Mouse (Mus musculus): ENCODE results near the gene Rhoa. TPM values are rescaled to one million over a fixed set of nuclear protein-coding genes. Genes with fewer than 3 reads are reported as not detected.

The Rhoa gene
- polyA plus RNA-seq, 1 experiment from 2014 or later, result 236 TPM

- H3K27me3 ChIP-seq (ENCODE audit: control insufficient read depth, insufficient read depth, low read length), result no peaks in the 10 kb centered on the region
- ATAC-seq (ENCODE audit: insufficient read depth, low FRiP score, low TSS enrichment) (peak; percentile 83), DNase-seq (ENCODE audit: low spot score) (peak; percentile 70)
- peaks cover 7% of the 10 kb centered on the region for H3K4me1 ChIP-seq (ENCODE audit: control insufficient read depth, insufficient read depth, low read length)
- H3K27ac ChIP-seq (ENCODE audit: low read depth, low read length), result peak within 1 kb of the TSS; percentile 34; the same call in 1 of the 2 replicates
- peak within 1 kb of the TSS; percentile 52 for H3K4me2 ChIP-seq (ENCODE audit: low read depth)
- no peaks in the 10 kb centered on the region for H3K9me3 ChIP-seq (ENCODE audit: control insufficient read depth, low read length)
- H3K9ac ChIP-seq (ENCODE audit: low read length), result peak within 1 kb of the TSS; percentile 55
- 22% methylated on average over 18 of the region's 18 CpGs for WGBS
- H3K36me3 ChIP-seq (ENCODE audit: control insufficient read depth, insufficient read depth, low read length), result no peaks in the 10 kb centered on the region
- H3K4me3 ChIP-seq (ENCODE audit: low read depth, low read length), result peak within 1 kb of the TSS; percentile 34
Observed at GRCm38 (mm10) chr9:108296453-108297355, 9.2 kb upstream of the Rhoa start, which contains the start of gene Amt. TSS of gene Amt (plus strand) at chr9:108296853.

- H3K27ac ChIP-seq (ENCODE audit: low read depth, low read length), result no peak overlapping the region
- ATAC-seq (ENCODE audit: insufficient read depth, low FRiP score, low TSS enrichment), result no peak
- H3K4me1 ChIP-seq (ENCODE audit: control insufficient read depth, insufficient read depth, low read length), result peaks cover 10% of the 10 kb centered on the region
- no peaks in the 10 kb centered on the region for H3K9me3 ChIP-seq (ENCODE audit: control insufficient read depth, low read length)
- no peak overlapping the region for H3K4me3 ChIP-seq (ENCODE audit: low read depth, low read length)
- H3K4me2 ChIP-seq (ENCODE audit: low read depth), result no peak overlapping the region
- DNase-seq (ENCODE audit: low spot score), result no peak
- 74% methylated on average over 3 of the region's 3 CpGs for WGBS
- H3K27me3 ChIP-seq (ENCODE audit: control insufficient read depth, insufficient read depth, low read length), result no peaks in the 10 kb centered on the region
- no peak overlapping the region for H3K9ac ChIP-seq (ENCODE audit: low read length)
- peaks cover 2% of the 10 kb centered on the region; the same call in 1 of the 2 replicates for H3K36me3 ChIP-seq (ENCODE audit: control insufficient read depth, insufficient read depth, low read length)
Observed at GRCm38 (mm10) chr9:108301853-108302252, 4.1 kb upstream of the Rhoa start.

- Histone ChIP-seq H3K27me3 (ENCODE audit: control insufficient read depth, insufficient read depth, low read length) (no peaks in the 10 kb centered on the region), H3K9ac (ENCODE audit: low read length) (no peak overlapping the region), H3K4me3 (ENCODE audit: low read depth, low read length) (peak overlapping the region; percentile 92; the same call in 1 of the 2 replicates), H3K9me3 (ENCODE audit: control insufficient read depth, low read length) (no peaks in the 10 kb centered on the region), H3K4me2 (ENCODE audit: low read depth) (peak overlapping the region; percentile 86), H3K27ac (ENCODE audit: low read depth, low read length) (no peak overlapping the region), H3K36me3 (ENCODE audit: control insufficient read depth, insufficient read depth, low read length) (peaks cover 2% of the 10 kb centered on the region; the same call in 1 of the 2 replicates), H3K4me1 (ENCODE audit: control insufficient read depth, insufficient read depth, low read length) (peaks cover 18% of the 10 kb centered on the region)
- ATAC-seq (ENCODE audit: insufficient read depth, low FRiP score, low TSS enrichment), result no peak
- 92% methylated on average over 4 of the region's 4 CpGs for WGBS
- no peak for DNase-seq (ENCODE audit: low spot score)
Observed at GRCm38 (mm10) chr9:108304716-108305115, 1.2 kb upstream of the Rhoa start.

GRCm38 (mm10) chr9:108305170-108305569 lies 759 bp upstream of the Rhoa start:
- H3K9ac ChIP-seq (ENCODE audit: low read length), result peak overlapping the region; percentile 95
- H3K27ac ChIP-seq (ENCODE audit: low read depth, low read length), result peak overlapping the region; percentile 83
- ATAC-seq (ENCODE audit: insufficient read depth, low FRiP score, low TSS enrichment) (0 out of 2 replicates have a peak, but pooled peaks have one; percentile 4), DNase-seq (ENCODE audit: low spot score) (no peak)
- peak overlapping the region; percentile 86 for H3K4me2 ChIP-seq (ENCODE audit: low read depth)
- 21% methylated on average over 1 of the region's 1 CpGs for WGBS
- peak overlapping the region; percentile 92 for H3K4me3 ChIP-seq (ENCODE audit: low read depth, low read length)
- no peaks in the 10 kb centered on the region for H3K9me3 ChIP-seq (ENCODE audit: control insufficient read depth, low read length)
- H3K27me3 ChIP-seq (ENCODE audit: control insufficient read depth, insufficient read depth, low read length), result no peaks in the 10 kb centered on the region
- H3K4me1 ChIP-seq (ENCODE audit: control insufficient read depth, insufficient read depth, low read length), result peaks cover 18% of the 10 kb centered on the region
- peaks cover 2% of the 10 kb centered on the region; the same call in 1 of the 2 replicates for H3K36me3 ChIP-seq (ENCODE audit: control insufficient read depth, insufficient read depth, low read length)

- H3K4me3 ChIP-seq (ENCODE audit: low read depth, low read length), result peak overlapping the region; percentile 92
- 0% methylated on average over 21 of the region's 51 CpGs for WGBS
- peak; percentile 84 for DNase-seq (ENCODE audit: low spot score)
- H3K36me3 ChIP-seq (ENCODE audit: control insufficient read depth, insufficient read depth, low read length), result peaks cover 2% of the 10 kb centered on the region; the same call in 1 of the 2 replicates
- H3K4me1 ChIP-seq (ENCODE audit: control insufficient read depth, insufficient read depth, low read length), result peaks cover 18% of the 10 kb centered on the region
- H3K9ac ChIP-seq (ENCODE audit: low read length), result peak overlapping the region; percentile 95
- peak overlapping the region; percentile 86 for H3K4me2 ChIP-seq (ENCODE audit: low read depth)
- peak; percentile 78 for ATAC-seq (ENCODE audit: insufficient read depth, low FRiP score, low TSS enrichment)
- H3K27me3 ChIP-seq (ENCODE audit: control insufficient read depth, insufficient read depth, low read length), result no peaks in the 10 kb centered on the region
- peak overlapping the region; percentile 99 for H3K27ac ChIP-seq (ENCODE audit: low read depth, low read length)
- no peaks in the 10 kb centered on the region for H3K9me3 ChIP-seq (ENCODE audit: control insufficient read depth, low read length)
Observed at GRCm38 (mm10) chr9:108306571-108306980, 647 bp downstream of the Rhoa start.

- H3K4me3 ChIP-seq (ENCODE audit: low read depth, low read length), result peak overlapping the region; percentile 92
- no peak for ATAC-seq (ENCODE audit: insufficient read depth, low FRiP score, low TSS enrichment)
- WGBS, result 27% methylated on average over 12 of the region's 12 CpGs
Observed at GRCm38 (mm10) chr9:108307021-108307807, 1.3 kb downstream of the Rhoa start.

GRCm38 (mm10) chr9:108308141-108308540 lies 2.2 kb downstream of the Rhoa start:
- ATAC-seq (ENCODE audit: insufficient read depth, low FRiP score, low TSS enrichment) (no peak), DNase-seq (ENCODE audit: low spot score) (no peak)
- Histone ChIP-seq H3K27ac (ENCODE audit: low read depth, low read length) (no peak overlapping the region), H3K4me2 (ENCODE audit: low read depth) (peak overlapping the region; percentile 86), H3K27me3 (ENCODE audit: control insufficient read depth, insufficient read depth, low read length) (no peaks in the 10 kb centered on the region), H3K4me1 (ENCODE audit: control insufficient read depth, insufficient read depth, low read length) (peaks cover 18% of the 10 kb centered on the region), H3K9ac (ENCODE audit: low read length) (no peak overlapping the region), H3K9me3 (ENCODE audit: control insufficient read depth, low read length) (no peaks in the 10 kb centered on the region), H3K36me3 (ENCODE audit: control insufficient read depth, insufficient read depth, low read length) (no peaks in the 10 kb centered on the region), H3K4me3 (ENCODE audit: low read depth, low read length) (no peak overlapping the region; the same call in 1 of the 2 replicates)
- WGBS, result 77% methylated on average over 2 of the region's 2 CpGs

More at GRCm38 (mm10) chr9:108307021-108307807, 1.3 kb downstream of the Rhoa start:
- H3K9ac ChIP-seq (ENCODE audit: low read length), result peak overlapping the region; percentile 95
- H3K27me3 ChIP-seq (ENCODE audit: control insufficient read depth, insufficient read depth, low read length), result no peaks in the 10 kb centered on the region
- H3K36me3 ChIP-seq (ENCODE audit: control insufficient read depth, insufficient read depth, low read length), result peaks cover 2% of the 10 kb centered on the region; the same call in 1 of the 2 replicates
- no peak for DNase-seq (ENCODE audit: low spot score)
- no peaks in the 10 kb centered on the region for H3K9me3 ChIP-seq (ENCODE audit: control insufficient read depth, low read length)
- H3K27ac ChIP-seq (ENCODE audit: low read depth, low read length), result peak overlapping the region; percentile 99
- H3K4me2 ChIP-seq (ENCODE audit: low read depth), result peak overlapping the region; percentile 86
- peaks cover 18% of the 10 kb centered on the region for H3K4me1 ChIP-seq (ENCODE audit: control insufficient read depth, insufficient read depth, low read length)

GRCm38 (mm10) chr9:108317572-108317971 lies 11.6 kb downstream of the Rhoa start:
- H3K27me3 ChIP-seq (ENCODE audit: control insufficient read depth, insufficient read depth, low read length), result no peaks in the 10 kb centered on the region
- DNase-seq (ENCODE audit: low spot score) (no peak), ATAC-seq (ENCODE audit: insufficient read depth, low FRiP score, low TSS enrichment) (no peak)
- H3K36me3 ChIP-seq (ENCODE audit: control insufficient read depth, insufficient read depth, low read length), result no peaks in the 10 kb centered on the region; the same call in 1 of the 2 replicates
- H3K4me3 ChIP-seq (ENCODE audit: low read depth, low read length), result no peak overlapping the region
- H3K9ac ChIP-seq (ENCODE audit: low read length), result no peak overlapping the region
- H3K27ac ChIP-seq (ENCODE audit: low read depth, low read length), result no peak overlapping the region
- H3K9me3 ChIP-seq (ENCODE audit: control insufficient read depth, low read length), result no peaks in the 10 kb centered on the region
- WGBS, result 97% methylated on average over 3 of the region's 3 CpGs
- no peaks in the 10 kb centered on the region for H3K4me1 ChIP-seq (ENCODE audit: control insufficient read depth, insufficient read depth, low read length)
- no peak overlapping the region for H3K4me2 ChIP-seq (ENCODE audit: low read depth)
